Mouse (Mus musculus) stomach, postnatal 0 days (tissue): ENCODE results near the gene Ttll11. TPM values are rescaled to one million over a fixed set of nuclear protein-coding genes. Genes with fewer than 3 reads are reported as not detected.

Experiments used
- ATAC-seq: fragments of 200-750 bp; cut with Nextera tagmentation; 2 replicates; pipeline ENCODE4 v1.8.0; 2017; ENCODE audit not compliant: low FRiP score, low TSS enrichment
- DNase-seq: peaks from one replicate; pipeline ENCODE4 v3.0.0-alpha.2; 2016; ENCODE audit warnings: low spot score
- H3K27ac ChIP-seq: fragments of 300-500 bp; sonication (generic); replicated peaks from 2 replicates; pipeline ENCODE4 v1.5.1; 2014; ENCODE audit warnings: mild to moderate bottlenecking, control low read depth
- H3K27me3 ChIP-seq: fragments of 300-500 bp; sonication (generic); 2 replicates; pipeline ENCODE4 v1.6.1; 2014; ENCODE audit warnings: low read length; ENCODE audit not compliant: control insufficient read depth, insufficient read depth
- H3K36me3 ChIP-seq: fragments of 300-500 bp; sonication (generic); 2 replicates; pipeline ENCODE4 v1.6.1; 2014; ENCODE audit warnings: low read length, mixed read lengths; ENCODE audit not compliant: control insufficient read depth, insufficient read depth
- H3K4me1 ChIP-seq: fragments of 300-500 bp; sonication (generic); replicated peaks from 2 replicates; pipeline ENCODE4 v1.6.1; 2014; ENCODE audit warnings: antibody characterized with exemption; ENCODE audit not compliant: control insufficient read depth, insufficient read depth
- H3K4me2 ChIP-seq: fragments of 300-500 bp; sonication (generic); replicated peaks from 2 replicates; pipeline ENCODE4 v1.6.1; 2014; ENCODE audit warnings: low read depth, mild to moderate bottlenecking, control low read depth, moderate library complexity
- H3K4me3 ChIP-seq: fragments of 300-500 bp; sonication (generic); 2 replicates; pipeline ENCODE4 v1.5.1; 2014; ENCODE audit warnings: low read depth, low read length, control low read depth
- H3K9ac ChIP-seq: fragments of 300-500 bp; sonication (generic); 2 replicates; pipeline ENCODE4 v1.6.1; 2014; ENCODE audit warnings: mild to moderate bottlenecking, low read length, control low read depth, mixed read lengths
- H3K9me3 ChIP-seq: fragments of 300-500 bp; sonication (generic); 2 replicates; pipeline ENCODE4 v1.6.1; 2016; ENCODE audit warnings: low read length; ENCODE audit not compliant: control insufficient read depth
- CTCF ChIP-seq: IDR thresholded peaks from 2 replicates; pipeline ENCODE4 v1.5.1; 2016; ENCODE audit warnings: antibody characterized with exemption, low read depth, mild to moderate bottlenecking, moderate library complexity
- EP300 ChIP-seq: optimal IDR thresholded peaks from 2 replicates; pipeline ENCODE3; 2016; ENCODE audit warnings: antibody characterized with exemption
- WGBS: fragments of 180-500 bp; shearing (Covaris S2); extraction: QIAGEN DNeasy Blood & Tissue Kit; methylation state at CpG from one replicate; pipeline ENCODE4 v1.1.7; 2014; 5-methylcytosine and 5-hydroxymethylcytosine counted together
- polyA plus RNA-seq: library from polyadenylated mRNA; unstranded; fragments of >200 nt; fragmentation: Nextera tagmentation; extraction: Ambion mirVana; gene quantifications from 2 replicates; pipeline ENCODE4 v1.2.1, GENCODE M21; 2015

Gene Ttll11
- polyA plus RNA-seq, 1 experiment from 2014 or later = 0.55 TPM

- H3K27me3 ChIP-seq = no peaks in the 10 kb centered on the region
- no peak overlapping the region for H3K4me2 ChIP-seq
- H3K9me3 ChIP-seq = no peaks in the 10 kb centered on the region
- no peak overlapping the region for H3K9ac ChIP-seq
- DNase-seq (no peak), ATAC-seq (no peak)
- no peaks in the 10 kb centered on the region for H3K36me3 ChIP-seq
- 63% methylated on average over 7 of the region's 7 CpGs for WGBS
- no peaks in the 10 kb centered on the region for H3K4me1 ChIP-seq
- TF ChIP-seq EP300 = no peak
- TF ChIP-seq CTCF = no peak
- no peak overlapping the region for H3K27ac ChIP-seq
- H3K4me3 ChIP-seq = no peak overlapping the region
These were observed 229.1 kb downstream of the Ttll11 start for GRCm38 (mm10) chr2:35750533-35751141.

- no peak for DNase-seq
- ATAC-seq = no peak
- Histone ChIP-seq H3K9me3 (no peaks in the 10 kb centered on the region), H3K4me2 (no peak overlapping the region), H3K4me3 (no peak overlapping the region), H3K9ac (no peak overlapping the region), H3K27ac (no peak overlapping the region), H3K4me1 (no peaks in the 10 kb centered on the region), H3K27me3 (no peaks in the 10 kb centered on the region), H3K36me3 (no peaks in the 10 kb centered on the region)
- WGBS = 73% methylated on average over 12 of the region's 12 CpGs
- TF ChIP-seq EP300 (no peak), CTCF (no peak)
These were observed 232.2 kb downstream of the Ttll11 start for GRCm38 (mm10) chr2:35747371-35748035.

DNA sequence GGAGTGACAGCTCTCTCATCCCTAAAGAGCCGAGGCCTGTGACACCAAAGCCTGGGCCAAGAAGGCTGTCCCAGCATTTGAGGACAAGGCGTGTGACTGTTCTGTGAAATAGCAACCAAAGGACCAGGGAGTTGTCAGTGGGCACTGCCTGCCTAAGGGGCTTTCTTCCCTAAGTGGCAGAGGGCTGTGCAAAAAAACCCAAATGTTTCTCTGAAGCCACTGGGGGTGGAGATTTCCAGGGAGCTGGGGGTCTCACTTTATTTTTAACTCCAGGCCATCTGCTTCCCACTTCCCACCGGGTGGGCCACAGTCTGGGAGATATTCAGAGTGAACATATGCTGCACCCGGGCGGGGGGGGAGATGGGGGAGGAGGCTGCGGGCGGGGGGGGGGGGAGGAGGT lies 233.1 kb downstream of the Ttll11 start:
- no peak overlapping the region for H3K9ac ChIP-seq
- WGBS = 45% methylated on average over 3 of the region's 7 CpGs
- no peaks in the 10 kb centered on the region for H3K9me3 ChIP-seq
- no peak overlapping the region for H3K4me2 ChIP-seq
- no peaks in the 10 kb centered on the region for H3K36me3 ChIP-seq
- no peaks in the 10 kb centered on the region for H3K27me3 ChIP-seq
- no peaks in the 10 kb centered on the region for H3K4me1 ChIP-seq
- no peak for DNase-seq
- no peak for TF ChIP-seq CTCF
- TF ChIP-seq EP300 = no peak
- no peak overlapping the region for H3K27ac ChIP-seq
- no peak for ATAC-seq
- no peak overlapping the region for H3K4me3 ChIP-seq

DNA sequence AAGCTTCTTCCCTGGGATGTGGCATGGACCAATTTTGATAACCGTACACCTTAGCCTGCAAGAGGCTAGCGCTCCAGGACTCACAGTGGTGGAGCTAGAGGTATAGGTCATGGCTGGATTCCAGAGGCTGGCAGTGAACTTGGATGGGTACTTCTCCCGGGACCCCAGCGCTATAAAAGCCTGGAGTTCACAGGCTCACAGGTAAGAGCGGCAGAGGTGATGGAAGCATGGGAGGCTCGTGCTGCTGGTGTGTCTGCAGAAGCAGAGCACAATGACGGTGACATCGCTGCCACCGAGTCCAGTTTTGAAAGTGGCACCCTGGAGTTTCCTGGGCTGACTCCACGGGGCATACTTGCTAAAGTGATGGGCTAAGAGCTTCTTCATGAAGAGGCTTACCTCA lies 233.8 kb downstream of the Ttll11 start:
- no peaks in the 10 kb centered on the region for H3K36me3 ChIP-seq
- DNase-seq = no peak
- TF ChIP-seq CTCF (no peak), EP300 (no peak)
- H3K4me1 ChIP-seq = no peaks in the 10 kb centered on the region
- no peak overlapping the region for H3K9ac ChIP-seq
- no peak overlapping the region for H3K4me2 ChIP-seq
- H3K27ac ChIP-seq = no peak overlapping the region
- no peaks in the 10 kb centered on the region for H3K9me3 ChIP-seq
- no peak for ATAC-seq
- no peak overlapping the region for H3K4me3 ChIP-seq
- no peaks in the 10 kb centered on the region for H3K27me3 ChIP-seq
- WGBS = 92% methylated on average over 10 of the region's 10 CpGs

DNA sequence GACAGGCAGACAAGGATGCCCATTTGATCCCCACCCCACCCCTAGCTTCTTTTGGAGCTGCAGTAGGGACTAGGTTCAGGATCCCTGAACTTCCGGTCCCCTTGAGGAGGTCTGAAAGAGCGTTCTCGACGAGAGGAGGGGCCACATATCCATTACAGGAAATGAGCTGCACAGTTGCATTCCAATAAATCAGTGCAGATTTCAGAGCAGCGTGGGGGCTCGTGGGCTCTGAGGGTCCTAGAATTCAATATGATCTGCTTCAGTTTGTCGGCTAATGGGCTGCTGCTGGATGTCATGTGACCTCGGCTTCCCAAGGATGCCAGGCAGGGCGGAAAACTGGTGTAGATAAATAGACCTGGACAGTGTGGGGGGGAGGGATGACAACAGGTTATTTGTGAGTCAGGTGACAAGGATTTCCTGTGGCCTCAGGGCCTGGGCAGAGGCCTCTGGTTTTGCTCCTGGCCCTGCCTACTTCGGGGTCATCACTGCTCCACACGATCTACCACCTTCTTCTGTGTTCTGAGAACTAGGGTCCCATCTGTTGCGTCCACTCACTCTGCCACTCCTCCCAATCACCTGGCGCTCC lies 240.0 kb downstream of the Ttll11 start:
- no peak overlapping the region for H3K4me3 ChIP-seq
- no peaks in the 10 kb centered on the region for H3K27me3 ChIP-seq
- H3K27ac ChIP-seq = no peak overlapping the region
- no peaks in the 10 kb centered on the region for H3K36me3 ChIP-seq
- no peak for DNase-seq
- no peak overlapping the region for H3K9ac ChIP-seq
- WGBS = 55% methylated on average over 13 of the region's 13 CpGs
- TF ChIP-seq CTCF = no peak
- TF ChIP-seq EP300 = no peak
- H3K9me3 ChIP-seq = no peaks in the 10 kb centered on the region
- ATAC-seq = no peak
- no peak overlapping the region for H3K4me2 ChIP-seq
- H3K4me1 ChIP-seq = no peaks in the 10 kb centered on the region

GRCm38 (mm10) chr2:35737467-35738027 lies 242.2 kb downstream of the Ttll11 start:
- Histone ChIP-seq H3K4me2 (no peak overlapping the region), H3K4me3 (no peak overlapping the region), H3K36me3 (no peaks in the 10 kb centered on the region), H3K4me1 (no peaks in the 10 kb centered on the region), H3K27ac (no peak overlapping the region), H3K27me3 (no peaks in the 10 kb centered on the region), H3K9me3 (no peaks in the 10 kb centered on the region), H3K9ac (no peak overlapping the region)
- TF ChIP-seq CTCF (no peak), EP300 (no peak)
- no peak for ATAC-seq
- WGBS = 71% methylated on average over 7 of the region's 7 CpGs
- no peak for DNase-seq
